In the genomic region with DNA sequence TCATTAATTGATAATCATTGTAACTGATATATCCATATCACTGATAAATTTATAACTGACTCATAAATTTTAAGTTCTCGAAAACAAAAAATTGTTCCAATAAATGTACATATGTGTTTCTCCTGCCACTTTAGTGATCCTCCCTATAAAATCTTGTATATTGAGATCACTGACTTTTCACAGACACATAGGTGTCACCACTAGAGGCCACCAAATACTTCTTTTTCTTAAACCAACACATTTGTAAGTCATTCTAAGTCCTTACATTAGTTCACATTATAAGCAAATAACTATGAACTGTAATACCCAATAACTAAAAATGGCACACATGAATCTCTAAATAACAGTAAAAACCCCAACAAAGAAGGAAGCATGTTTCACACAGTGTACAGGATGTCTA, we compare ENCODE assay signal across 12 mouse cellular contexts.
DNase-seq lines count a peak whose midpoint lies in the region; ATAC-seq and TF ChIP-seq lines count a peak whose summit lies in the region.
"Had no signal": no experiment of that assay in that cellular context is flagged by ENCODE, and none has a peak within 500 bp of the region (broad histone marks: within the 10 kb centered on the region; RNA-seq: fewer than 3 reads in every experiment).

No protein-coding gene starts in this region.

- no peak for TF ChIP-seq EP300 in heart, postnatal 0 days (IDR thresholded peaks at IDR 0.05; ENCODE audit: low read depth)

- intact Hi-C loops in heart, postnatal 36 days (cut with DNase I): loop anchor here (1.0 to 5.0 kb wide), 2 partner anchors 82 to 254 kb away; no protein-coding TSS in a partner anchor

- 72% methylated on average over 1 of the region's 1 CpGs for WGBS in heart, postnatal 0 days
- 75% methylated on average over 1 of the region's 1 CpGs for WGBS in lung, embryonic 14.5 days

- peak; percentile 63 for DNase-seq in heart, postnatal 0 days (ENCODE audit: low spot score)
- no peak for DNase-seq in heart, postnatal 36 days
- DNase-seq in lung, embryonic 14.5 days: peak; percentile 76
- DNase-seq in lung, postnatal 14 days: no peak
- peak; percentile 6 for DNase-seq in brain, embryonic 18.5 days (ENCODE audit: low read depth, low spot score)
- peak; percentile 12 for DNase-seq in skeletal muscle tissue, adult 2 months (ENCODE audit: low read depth, low spot score)
- DNase-seq in adrenal gland, adult 18-20 months (ENCODE audit: low spot score in 2 of 2): no peak
- DNase-seq: gastrocnemius, postnatal 25 days had no signal

- H3K9ac ChIP-seq in heart, postnatal 0 days (replicated peaks; ENCODE audit: low read depth, low read length): no peak overlapping the region
- no peak overlapping the region for H3K9ac ChIP-seq in lung, embryonic 14.5 days
- H3K9ac ChIP-seq: embryonic facial prominence, embryonic 12.5 days; limb, embryonic 15.5 days had no signal

- H3K9me3 ChIP-seq in heart, postnatal 0 days (replicated peaks; ENCODE audit: control insufficient read depth, low read length): no peaks in the 10 kb centered on the region
- H3K9me3 ChIP-seq in lung, embryonic 14.5 days (ENCODE audit: low read depth, low read length): no peaks in the 10 kb centered on the region
- H3K9me3 ChIP-seq: embryonic facial prominence, embryonic 12.5 days; limb, embryonic 15.5 days had no signal

- ATAC-seq in heart, postnatal 0 days (ENCODE audit: insufficient read depth, low read depth): no peak
- ATAC-seq in lung, embryonic 14.5 days (ENCODE audit: insufficient read depth): no peak
- ATAC-seq: activated CD4-positive, CD25-positive, alpha-beta regulatory T cell, adult 4 months; inflammation-experienced regulatory T-cells, adult 6 months had no signal

- H3K4me2 ChIP-seq in heart, postnatal 0 days (ENCODE audit: low read depth, low read length): no peak overlapping the region
- no peak overlapping the region for H3K4me2 ChIP-seq in lung, embryonic 14.5 days
- H3K4me2 ChIP-seq: embryonic facial prominence, embryonic 12.5 days; limb, embryonic 15.5 days had no signal

- H3K4me3 ChIP-seq in heart, postnatal 0 days (ENCODE audit: low read depth, low read length): no peak overlapping the region
- no peak overlapping the region for H3K4me3 ChIP-seq in lung, embryonic 14.5 days (ENCODE audit: low read depth, low read length)
- H3K4me3 ChIP-seq: embryonic facial prominence, embryonic 12.5 days; limb, embryonic 15.5 days had no signal

- H3K27ac ChIP-seq in heart, postnatal 0 days (ENCODE audit: low read depth): no peak overlapping the region
- no peak overlapping the region for H3K27ac ChIP-seq in lung, embryonic 14.5 days (ENCODE audit: low read depth)
- H3K27ac ChIP-seq: embryonic facial prominence, embryonic 12.5 days; limb, embryonic 15.5 days had no signal

- no peaks in the 10 kb centered on the region for H3K4me1 ChIP-seq in heart, postnatal 0 days (ENCODE audit: control insufficient read depth, insufficient read depth)
- H3K4me1 ChIP-seq in lung, embryonic 14.5 days (ENCODE audit: insufficient read depth): no peaks in the 10 kb centered on the region
- H3K4me1 ChIP-seq: embryonic facial prominence, embryonic 12.5 days; limb, embryonic 15.5 days had no signal

- TF ChIP-seq CTCF in heart, postnatal 0 days (IDR thresholded peaks at IDR 0.05; ENCODE audit: low read depth): peak; percentile 51
- peak; percentile 56 for TF ChIP-seq CTCF in lung, embryonic 14.5 days (IDR thresholded peaks at IDR 0.05; ENCODE audit: low read depth)

- H3K27me3 ChIP-seq in heart, postnatal 0 days (ENCODE audit: control insufficient read depth, insufficient read depth, low read length): no peaks in the 10 kb centered on the region
- H3K27me3 ChIP-seq in lung, embryonic 14.5 days (ENCODE audit: insufficient read depth, low read length): no peaks in the 10 kb centered on the region
- H3K27me3 ChIP-seq: embryonic facial prominence, embryonic 12.5 days; limb, embryonic 15.5 days had no signal

- no peaks in the 10 kb centered on the region for H3K36me3 ChIP-seq in heart, postnatal 0 days (replicated peaks; ENCODE audit: control insufficient read depth, insufficient read depth, low read length)
- H3K36me3 ChIP-seq in lung, embryonic 14.5 days (ENCODE audit: insufficient read depth): no peaks in the 10 kb centered on the region
- H3K36me3 ChIP-seq: embryonic facial prominence, embryonic 12.5 days; limb, embryonic 15.5 days had no signal

Comparison
In these comparisons a context has a peak if more than half of its experiments do, and no peak if none do; other contexts are left out.
1. DNase-seq: peak in heart, postnatal 0 days (single experiment), lung, embryonic 14.5 days (single experiment), brain, embryonic 18.5 days (single experiment) and skeletal muscle tissue, adult 2 months (single experiment); none in heart, postnatal 36 days (0 of 2), lung, postnatal 14 days (single experiment) and adrenal gland, adult 18-20 months (0 of 2).